Mouse (Mus musculus) gonadal fat pad, adult 2 months (tissue): ENCODE data around the gene Zcchc24. TPM values are rescaled to one million over a fixed set of nuclear protein-coding genes. Genes with fewer than 3 reads are reported as not detected.
"Not testable (repeated sequence)": the region's sequence is repeated elsewhere in the genome, so short reads cannot be mapped to it uniquely, and the experiment has no call there.

Experiments
- DNase-seq: peaks from one replicate; pipeline ENCODE4 v3.0.0-alpha.2; 2012; ENCODE audit warnings: low read depth
- polyA plus RNA-seq: library from polyadenylated mRNA; depleted of rRNA; stranded (reverse); fragments of >200 nt; gene quantifications from 2 replicates; pipeline ENCODE4 v1.2.3, GENCODE M21; 2012; rRNA removed

Zcchc24 gene
- polyA plus RNA-seq, result 40.3 and 46.7 TPM in 2 replicates

DNA sequence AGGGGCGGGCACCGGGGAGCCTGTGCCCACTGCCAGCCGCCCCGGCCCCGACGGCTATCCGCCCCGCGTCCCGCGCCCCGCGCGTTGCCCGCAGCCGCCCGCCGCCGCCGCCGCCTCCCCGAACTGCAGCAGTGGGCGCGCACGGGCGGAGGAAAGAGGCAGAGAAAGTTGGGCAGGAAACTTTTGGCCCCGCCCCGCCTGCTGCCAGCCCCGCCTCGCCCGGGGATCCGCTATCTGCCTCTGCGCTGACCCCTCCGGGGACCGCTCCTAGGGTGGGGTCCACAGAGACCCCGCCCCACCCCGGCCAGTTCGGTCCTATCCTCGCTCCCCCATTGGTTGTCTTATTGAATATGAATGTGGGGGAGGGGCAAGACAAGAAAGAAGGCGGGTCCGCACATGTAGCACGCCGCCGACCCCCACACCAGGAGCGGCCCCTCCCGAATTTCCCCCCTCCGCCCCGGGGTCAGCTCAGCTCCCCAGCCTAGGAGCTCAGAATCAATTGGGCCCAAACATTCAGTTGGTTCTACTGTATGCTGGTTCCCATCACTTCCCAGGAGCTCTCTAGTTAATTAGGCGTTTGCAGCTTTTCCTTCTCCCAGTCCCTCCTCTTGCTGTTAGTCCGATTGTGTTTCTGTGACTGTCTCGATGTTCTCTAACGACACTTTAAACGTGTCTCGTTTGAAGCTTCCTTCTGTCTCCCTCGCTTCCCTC, at the start of gene Zcchc24:
TSS of gene Zcchc24 (minus strand) at position 125 of the 711 bp plus-strand sequence.
- DNase-seq, result no peak

DNA sequence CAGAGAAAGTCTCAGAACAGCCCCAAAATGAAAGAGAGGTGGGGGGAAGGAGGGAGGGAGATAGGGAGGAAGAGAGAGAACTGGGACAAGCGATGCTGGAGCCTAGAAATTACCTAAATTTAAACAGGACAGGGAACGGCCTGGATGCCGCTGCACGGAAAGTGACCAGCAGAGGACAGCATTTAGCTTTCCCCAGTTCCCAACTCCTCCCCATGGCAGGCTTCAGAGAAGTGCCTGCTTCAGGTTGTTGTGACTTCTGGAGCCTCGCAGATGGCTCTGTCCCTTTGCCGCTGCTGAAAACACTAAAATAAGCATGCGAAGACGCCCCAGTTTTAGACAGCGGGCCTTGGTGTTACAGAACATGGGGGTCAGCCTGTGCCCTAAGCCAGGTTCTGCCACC, 47.6 kb upstream of the Zcchc24 start:
- no peak for DNase-seq

DNA sequence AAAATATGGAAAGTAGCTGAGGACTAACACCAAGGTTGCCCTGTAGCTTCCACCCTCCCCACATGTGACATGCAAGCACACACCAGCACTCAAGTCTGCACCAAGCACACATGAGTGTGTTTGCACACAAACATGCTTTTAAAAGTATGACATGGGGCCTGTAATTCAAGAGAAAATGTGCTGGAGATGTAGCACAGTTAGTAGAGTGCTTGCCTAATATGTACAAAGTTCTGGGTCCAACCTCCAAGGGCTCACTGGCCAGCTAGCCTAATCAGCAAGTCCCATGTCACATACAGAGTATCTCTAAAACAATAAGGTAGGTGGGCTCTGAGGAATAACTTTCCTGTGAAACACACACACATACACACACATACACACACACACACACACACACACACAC, 45.3 kb upstream of the Zcchc24 start:
- no peak for DNase-seq

DNA sequence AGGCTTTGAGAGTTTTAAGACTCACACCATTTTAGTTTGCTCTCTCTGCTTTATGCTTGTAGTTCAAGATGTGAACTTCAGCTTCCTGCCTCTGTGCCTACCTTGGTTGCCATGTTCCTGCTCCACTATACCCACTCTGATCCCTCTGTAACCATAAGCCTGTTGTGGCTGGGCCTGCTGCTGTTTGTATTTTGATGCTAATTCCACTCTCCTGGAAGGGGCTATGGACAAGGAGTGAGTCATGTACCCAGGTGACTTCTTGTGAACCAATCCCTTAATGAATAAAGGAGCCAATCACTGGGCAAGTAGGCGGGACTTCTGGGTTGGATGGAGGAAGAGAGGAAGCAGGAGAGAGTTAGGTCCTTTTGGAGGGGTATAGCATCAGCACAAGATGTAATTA, 42.2 kb upstream of the Zcchc24 start:
- DNase-seq, result not testable (repeated sequence)

DNA sequence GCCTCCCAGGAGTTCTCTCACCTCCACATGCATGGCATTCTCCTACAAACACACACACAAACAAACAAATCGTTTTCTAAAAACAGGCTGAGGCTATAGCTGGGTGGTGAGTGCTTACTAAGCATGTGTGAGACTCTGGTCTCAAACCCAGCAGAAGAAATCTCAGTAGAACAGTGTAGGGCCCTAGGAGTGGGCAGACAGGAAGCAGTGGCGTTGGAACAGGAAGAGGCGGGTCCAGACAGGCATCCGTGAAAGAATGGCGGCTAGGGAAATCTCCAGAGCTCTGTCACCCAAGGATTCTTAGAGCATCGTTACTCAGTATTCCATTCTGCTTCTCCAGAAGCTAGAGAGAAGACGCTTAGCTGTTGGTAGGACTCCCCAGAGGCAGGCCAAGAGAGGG, 37.7 kb upstream of the Zcchc24 start:
- DNase-seq, result no peak

DNA sequence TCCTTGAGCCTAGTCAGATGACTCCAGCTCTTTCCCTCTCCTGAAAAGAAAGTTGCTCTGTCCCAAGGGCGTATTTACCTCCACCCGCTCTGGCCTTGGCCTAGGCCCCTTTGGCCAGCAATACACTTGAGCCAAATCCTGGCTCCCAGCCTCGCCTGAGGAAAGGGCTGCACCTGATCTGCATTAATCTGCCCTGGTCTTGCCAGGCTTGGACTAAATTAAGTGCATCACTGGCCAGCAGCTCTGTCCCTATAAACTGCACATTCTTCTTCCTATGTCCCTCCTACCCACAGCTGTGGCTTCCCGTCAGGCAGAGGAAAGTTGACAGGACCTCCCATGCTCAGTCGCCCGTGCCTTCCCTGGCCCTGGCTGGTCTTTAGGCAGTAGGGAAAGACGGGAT, 37.0 kb upstream of the Zcchc24 start:
- no peak for DNase-seq

DNA sequence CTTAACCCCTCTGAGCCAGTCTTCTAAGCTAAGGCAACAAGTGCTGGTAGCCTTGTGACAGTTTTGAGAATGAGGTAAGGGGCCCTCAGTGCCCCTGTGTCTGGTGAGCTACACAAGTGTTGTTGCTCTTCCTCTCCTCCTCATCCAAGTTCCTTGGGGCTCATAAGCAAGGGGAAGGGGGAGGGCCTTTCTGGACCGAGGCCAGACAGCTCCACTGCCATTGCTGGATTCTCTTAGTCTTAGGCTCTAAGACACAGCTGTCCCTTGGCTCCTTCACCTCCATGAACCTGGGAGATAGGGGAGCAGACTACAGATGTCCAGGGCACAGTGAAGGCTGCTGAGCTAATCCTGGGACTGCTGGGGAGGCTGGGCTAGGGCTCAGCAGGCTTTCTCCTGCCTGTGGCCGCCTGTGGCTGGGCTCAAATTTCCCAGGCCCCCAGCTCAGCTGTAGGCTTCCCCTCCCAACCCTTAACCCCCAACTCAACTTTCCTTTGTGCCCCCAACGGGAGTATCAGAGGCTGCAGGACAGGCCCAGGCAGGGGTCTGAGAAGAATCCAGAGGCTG, 34.5 kb upstream of the Zcchc24 start:
- no peak for DNase-seq

DNA sequence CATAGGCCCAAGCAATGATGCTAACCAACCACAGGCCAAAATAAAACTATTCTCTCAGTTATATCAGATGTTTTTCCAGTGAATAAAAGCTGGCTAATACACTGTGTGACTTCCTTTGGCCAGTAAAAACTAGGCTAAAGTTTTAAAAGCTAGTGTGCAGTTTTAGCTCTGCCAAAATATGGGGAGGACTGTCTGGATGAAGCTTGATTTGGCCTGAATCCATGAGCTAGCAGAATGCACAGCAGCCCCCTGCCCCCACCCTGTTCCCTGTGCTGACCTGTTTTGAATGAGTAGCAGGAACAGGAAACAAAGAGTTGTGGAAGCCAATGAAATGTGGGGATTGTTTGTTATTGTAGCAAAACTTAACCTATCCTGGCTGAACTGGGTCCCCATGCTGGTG, 33.7 kb upstream of the Zcchc24 start:
- DNase-seq, result no peak

DNA sequence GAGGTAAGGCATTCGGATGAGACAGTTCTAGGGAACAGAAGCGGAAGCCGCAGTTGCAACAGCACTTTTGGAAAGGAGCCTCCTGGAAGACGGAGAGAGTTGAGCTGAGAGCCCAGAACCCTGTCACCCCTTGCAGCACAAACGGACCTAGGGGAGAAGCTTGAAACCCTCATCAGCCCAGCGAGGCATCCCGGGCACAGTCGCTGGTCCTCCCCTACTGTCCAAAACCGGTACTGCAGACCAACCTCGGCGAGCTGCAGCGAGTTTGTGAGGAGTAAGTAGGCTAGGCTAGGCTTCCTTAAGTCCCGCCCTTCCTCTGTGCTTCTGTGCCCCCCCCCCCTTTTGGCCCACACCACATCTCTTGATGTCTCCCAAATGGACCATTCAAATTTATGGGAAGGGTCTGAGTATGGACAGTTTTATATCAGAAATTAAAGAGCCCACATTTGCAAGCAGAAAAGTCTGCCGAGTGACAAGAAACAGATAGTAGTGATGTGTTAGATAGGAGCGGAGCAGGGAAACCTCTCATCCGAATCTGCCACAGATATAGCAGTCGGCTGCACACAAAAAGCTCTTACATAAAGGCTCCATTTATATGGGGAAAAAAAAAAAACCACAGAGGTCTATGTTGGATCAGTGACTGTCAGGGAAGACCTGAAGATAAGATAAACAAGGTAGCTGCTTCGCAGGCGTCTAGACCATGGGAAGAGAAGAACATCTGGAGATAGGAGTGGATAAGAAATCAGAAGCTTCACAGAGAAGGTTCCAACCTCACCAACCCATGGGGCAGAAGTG, 31.5 kb upstream of the Zcchc24 start:
- DNase-seq, result no peak

DNA sequence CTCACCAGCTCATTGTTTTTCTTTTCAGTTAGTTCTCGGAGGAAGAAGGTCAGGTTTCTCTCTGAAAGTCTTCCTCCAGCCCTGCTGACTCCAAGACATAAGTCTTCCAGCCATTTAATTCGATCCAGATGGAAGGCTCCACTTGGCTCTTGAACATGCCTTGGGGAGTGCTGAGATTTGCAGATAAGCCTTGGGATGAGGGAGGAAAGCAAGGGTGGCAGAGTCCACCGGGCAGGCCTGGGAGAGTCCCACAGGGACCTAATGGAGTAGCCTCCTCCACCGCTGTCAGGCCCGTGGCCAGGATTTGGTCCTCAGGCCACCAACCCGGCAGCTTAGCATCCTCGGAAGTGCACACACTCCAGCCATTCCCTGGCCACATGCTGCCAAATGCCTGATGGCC, 27.8 kb upstream of the Zcchc24 start:
- no peak for DNase-seq

DNA sequence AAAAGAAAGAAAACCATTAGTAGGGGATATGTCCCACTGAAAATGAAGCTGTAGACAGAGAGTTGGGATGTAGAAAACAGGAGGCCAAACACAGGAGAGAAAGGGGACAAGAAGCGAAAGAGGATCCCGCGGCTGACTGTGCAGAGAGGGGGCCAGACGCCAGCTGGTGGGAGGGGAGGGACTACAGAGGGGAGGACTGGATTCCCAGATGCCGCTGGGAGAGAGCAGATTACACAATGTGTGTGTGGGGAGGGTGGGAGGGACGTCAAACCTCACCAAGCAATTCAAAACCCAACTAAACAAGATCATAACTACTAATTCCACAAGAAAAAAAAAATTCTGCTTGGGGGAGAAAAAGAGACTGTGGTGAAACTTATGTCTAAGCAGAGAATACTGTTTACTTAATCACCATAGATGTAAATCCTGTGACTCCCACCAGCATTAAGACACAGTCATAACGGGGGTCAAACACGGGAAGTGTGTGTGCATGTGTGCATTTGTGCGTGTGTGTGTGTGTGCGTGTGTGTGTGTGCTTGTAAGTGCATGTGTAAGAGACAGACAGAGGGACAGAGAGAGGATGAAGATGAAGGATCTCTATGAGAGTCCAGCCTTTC, 26.8 kb upstream of the Zcchc24 start:
- DNase-seq, result no peak

DNA sequence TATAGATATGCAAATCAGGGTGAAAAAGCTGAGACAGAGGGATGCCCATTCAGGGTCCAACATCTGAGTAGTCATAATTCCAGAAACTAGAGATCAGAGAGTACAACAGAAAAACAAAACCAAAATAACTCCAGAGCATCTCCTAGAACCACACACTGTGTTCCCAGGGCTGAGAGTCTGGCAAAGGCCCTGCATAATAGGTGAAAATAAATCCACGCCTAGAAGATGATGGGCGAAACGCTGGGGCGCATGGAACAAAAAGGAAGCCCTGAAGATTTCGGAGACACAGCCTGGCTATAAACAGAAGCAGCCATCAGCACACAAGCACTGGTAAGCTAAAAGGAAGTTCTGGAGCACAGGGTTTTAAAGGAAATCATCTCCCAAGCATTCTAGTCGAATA, 26.2 kb upstream of the Zcchc24 start:
- no peak for DNase-seq

DNA sequence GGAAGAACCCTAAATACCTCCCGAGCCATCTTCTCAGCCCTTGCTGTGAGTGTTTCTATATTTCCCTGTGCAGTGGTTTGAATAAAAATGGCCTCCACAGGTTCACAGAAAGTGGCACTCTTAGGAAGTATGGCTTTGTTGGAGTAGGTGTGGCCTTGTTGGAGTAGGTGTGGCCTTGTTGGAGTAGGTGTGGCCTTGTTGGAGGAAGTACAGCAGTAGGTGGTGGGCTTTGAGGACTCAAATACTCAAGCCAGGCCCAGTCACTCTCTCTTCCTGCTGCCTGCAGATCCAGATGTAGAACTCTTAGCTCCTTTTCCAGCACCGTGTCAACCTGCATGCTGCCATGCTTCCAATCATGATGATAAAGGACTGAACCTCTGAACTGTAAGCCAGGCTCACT, 25.5 kb upstream of the Zcchc24 start:
- no peak for DNase-seq

DNA sequence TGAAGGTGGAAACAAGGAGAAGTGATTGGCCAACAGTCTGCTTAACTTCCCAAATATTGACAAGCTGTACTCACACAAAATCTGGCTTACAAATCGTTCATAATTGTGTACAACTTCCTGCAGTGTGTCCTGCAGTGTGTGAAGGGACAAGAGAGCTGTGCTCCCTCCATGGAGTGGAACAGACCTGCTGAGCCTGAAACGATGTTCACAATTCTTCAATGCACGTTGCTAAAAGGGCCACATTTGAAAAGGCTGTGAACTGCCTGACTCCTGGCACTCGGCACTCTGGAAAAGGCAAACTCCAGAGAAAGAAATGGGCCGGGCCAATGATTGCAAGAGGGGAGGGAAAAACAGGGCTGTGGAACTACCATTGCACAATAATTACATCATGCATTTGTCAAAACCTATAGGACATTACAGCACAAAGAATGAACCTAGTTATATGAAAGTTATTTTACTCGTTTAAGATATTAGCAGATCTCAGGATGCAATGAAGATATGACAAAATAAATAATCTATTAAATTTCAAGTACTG, 22.0 kb upstream of the Zcchc24 start:
- DNase-seq, result no peak

DNA sequence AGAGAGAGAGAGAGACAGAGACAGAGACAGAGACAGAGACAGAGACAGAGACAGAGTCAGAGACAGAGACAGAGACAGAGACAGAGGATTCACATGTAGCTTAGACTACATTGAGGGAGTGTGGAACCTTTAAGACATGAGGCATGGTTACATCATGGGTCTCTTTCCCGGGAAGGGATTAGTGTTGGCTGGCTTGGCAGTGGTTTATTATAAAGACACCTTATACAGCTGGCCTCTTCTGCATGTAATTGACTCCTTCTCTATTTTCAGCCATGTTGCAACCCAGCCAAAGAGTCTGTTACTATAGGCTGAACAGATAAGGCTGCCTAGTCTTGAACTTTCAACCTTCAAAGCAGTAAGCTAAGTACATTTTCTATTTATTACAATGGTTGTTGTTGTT, 21.1 kb upstream of the Zcchc24 start:
- no peak for DNase-seq

DNA sequence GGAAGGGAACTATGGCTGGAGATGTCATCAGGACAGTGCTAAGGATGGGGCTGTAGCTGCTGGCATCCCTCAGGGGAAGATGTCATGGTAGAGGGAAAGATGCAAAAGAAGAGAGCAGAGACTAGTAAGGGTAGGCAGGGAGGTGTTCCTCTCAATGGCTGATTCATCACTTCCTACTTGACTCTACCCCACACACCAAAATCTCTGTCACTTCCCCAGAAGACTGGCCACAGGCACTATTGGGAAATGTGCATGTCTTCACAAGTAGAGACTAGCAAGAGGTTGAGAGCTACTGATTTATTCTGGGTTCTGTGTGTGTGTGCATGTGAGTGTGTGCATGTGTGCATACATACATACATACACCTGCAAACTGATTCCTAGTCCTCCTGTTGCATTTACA, 20.4 kb upstream of the Zcchc24 start:
- no peak for DNase-seq

DNA sequence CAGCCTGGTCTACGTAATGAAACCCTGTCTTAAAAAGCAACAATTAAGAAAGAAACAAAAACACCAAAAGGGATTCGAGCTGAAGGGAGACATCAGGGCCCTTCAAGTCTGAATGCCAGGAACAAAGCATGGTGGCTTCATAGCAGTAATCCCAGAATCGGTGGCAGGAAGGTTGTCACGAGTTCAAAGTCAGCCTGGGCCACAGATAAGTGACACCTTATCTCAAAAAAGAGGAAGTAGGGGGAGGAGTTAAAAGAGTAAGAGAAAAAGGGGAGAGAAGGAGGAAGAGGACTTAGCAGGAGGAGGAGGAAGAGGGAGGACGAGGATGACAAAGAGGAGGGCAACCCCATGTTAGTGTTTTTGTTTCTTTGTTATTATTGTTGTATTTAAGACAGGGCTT, 19.4 kb upstream of the Zcchc24 start:
- DNase-seq, result no peak

DNA sequence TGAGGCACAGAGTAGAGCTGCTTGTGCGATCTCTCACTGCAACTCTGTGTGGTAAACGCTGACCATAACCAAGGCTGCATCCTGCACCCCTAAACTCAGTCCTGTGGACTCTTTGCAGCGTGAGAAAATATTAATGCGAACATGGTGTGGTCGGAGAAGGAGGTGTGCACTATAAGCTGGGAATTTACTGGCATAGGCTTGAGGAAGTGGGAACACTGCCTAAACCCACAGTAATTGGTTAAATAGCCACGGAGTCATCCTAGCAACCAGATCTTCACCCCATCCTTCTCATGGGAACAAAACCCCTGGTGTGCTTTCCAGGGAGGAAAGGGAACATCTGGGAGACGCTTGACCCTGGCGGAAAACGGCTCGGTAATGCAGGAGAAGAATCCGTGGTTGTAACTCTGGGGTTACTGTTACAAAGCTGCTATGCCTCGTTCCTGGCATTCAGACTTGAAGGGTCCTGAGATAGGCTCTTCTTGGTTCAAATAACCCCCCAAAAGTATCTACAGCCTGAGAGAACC, 18.6 kb upstream of the Zcchc24 start:
- no peak for DNase-seq

DNA sequence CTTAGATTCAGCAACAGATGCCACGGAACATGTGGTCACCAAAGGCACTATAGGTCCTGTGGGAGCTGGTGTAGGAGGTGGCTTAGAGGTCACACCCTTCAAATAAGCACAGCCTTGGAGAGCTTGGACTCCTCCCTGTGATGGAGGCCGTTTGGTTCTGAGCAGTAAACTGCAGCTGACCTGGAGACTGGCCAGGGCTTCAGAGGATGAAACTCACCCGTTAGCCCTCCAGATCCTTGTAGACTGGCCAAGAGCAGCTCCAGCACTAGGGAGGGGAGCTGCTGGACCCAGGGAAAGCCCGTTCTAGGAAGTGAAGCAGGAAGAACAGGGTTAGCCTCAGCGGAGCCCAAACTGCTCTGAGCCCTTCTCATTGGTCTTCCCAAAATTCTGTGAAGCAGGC, 18.1 kb upstream of the Zcchc24 start:
- DNase-seq, result no peak

DNA sequence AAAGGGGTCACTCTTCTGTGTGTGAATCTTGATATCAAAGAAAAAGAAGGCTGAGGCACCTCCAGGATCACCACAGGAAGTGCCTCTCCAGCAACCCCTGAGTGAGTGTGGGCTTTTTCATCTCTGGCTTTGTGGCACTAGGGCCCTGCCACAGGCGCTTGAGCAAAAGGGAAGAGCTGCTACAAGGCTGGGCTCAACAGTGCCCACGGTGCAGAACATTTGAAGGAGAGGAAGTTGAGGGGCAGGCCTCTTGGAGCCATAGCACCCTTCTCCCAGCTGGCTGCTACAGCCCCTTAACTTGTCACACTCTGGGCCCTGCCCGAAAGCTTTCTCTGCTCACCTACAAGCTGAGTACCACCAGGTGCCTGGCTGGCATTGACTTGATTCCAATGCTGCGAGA, 16.4 kb upstream of the Zcchc24 start:
- DNase-seq, result no peak

DNA sequence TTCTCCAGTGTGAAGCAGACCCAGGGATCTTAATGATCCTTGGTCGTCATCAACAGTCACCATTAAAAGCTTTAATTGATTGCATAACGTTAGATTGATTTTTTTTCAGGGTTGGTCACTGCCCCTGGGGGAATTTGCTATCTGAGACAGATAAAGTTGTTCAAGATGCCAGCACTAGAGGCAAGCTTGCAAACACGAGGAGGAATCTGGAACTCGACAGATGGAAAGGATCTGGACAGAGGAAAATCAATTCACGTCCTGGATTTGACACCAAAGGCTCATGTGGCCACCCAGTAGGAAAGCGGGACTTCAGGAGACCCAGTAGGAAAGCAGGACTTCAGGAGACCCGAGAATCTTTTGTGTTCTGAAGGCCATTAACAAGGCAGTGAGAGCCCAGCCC, 14.4 kb upstream of the Zcchc24 start:
- DNase-seq, result no peak

DNA sequence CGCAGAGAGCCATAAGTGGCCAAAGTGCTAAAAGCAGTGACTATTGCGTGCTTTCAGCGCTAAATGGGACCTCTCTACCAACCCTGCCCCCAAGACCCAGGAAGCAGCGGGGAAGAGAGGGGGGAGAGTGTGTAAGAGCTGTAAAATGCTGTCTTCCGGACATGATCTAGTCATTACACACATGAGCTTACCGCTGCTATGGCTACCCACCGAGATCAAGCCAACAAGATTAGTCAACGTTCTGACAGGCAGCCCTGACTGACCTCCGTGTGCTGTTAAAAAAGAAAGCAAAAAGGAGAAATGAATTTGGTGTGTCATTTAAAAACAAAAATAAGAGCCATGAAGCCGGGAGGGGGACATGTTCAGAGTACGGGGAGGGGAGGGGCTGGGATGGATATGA, 11.8 kb upstream of the Zcchc24 start:
- DNase-seq, result no peak
